Mouse (Mus musculus) left cerebral cortex, adult 8-10 months (tissue): ENCODE measurements around the gene Epb41l3. TPM values are rescaled to one million over a fixed set of nuclear protein-coding genes. Genes with fewer than 3 reads are reported as not detected.

Source experiments
- total RNA-seq, 4 experiments: library from RNA; stranded (reverse); gene quantifications; 2 replicates each; pipeline ENCODE4 v1.2.4; 2022

Gene Epb41l3
- total RNA-seq, 4 experiments from 2014 or later: 229 to 246 (median 235) TPM

Other genes with a start within 250 kb of the Epb41l3 start
- 10 to 100 TPM; 12.5 to 16.0 (median 15.6) TPM for gene Tmem200c, start 249.1 kb upstream of the Epb41l3 start, total RNA-seq